In genomic region chr6:72379377-72380130, GRCm38 (mm10) we compare ENCODE assay signal across 8 mouse cellular contexts. TPM values are rescaled to one million over a fixed set of nuclear protein-coding genes. Genes with fewer than 3 reads are reported as not detected.
DNase-seq lines count a peak whose midpoint lies in the region; ATAC-seq and TF ChIP-seq lines count a peak whose summit lies in the region.

No protein-coding gene starts in this region.

- H3K9ac ChIP-seq in lung, embryonic 14.5 days: peak overlapping the region; percentile 67
- H3K9ac ChIP-seq in embryonic facial prominence, embryonic 15.5 days: 0 out of 2 replicates have a peak overlapping the region, but pooled peaks have one; percentile 50
- no peak overlapping the region for H3K9ac ChIP-seq in hindbrain, embryonic 15.5 days

- H3K36me3 ChIP-seq in lung, embryonic 14.5 days (ENCODE audit: insufficient read depth): no peaks in the 10 kb centered on the region
- 0 out of 2 replicates have a peak, but pooled peaks cover 2% of the 10 kb centered on the region for H3K36me3 ChIP-seq in embryonic facial prominence, embryonic 15.5 days
- H3K36me3 ChIP-seq in hindbrain, embryonic 15.5 days: no peaks in the 10 kb centered on the region

- no peaks in the 10 kb centered on the region for H3K27me3 ChIP-seq in lung, embryonic 14.5 days (ENCODE audit: insufficient read depth, low read length)
- no peaks in the 10 kb centered on the region for H3K27me3 ChIP-seq in embryonic facial prominence, embryonic 15.5 days
- H3K27me3 ChIP-seq in hindbrain, embryonic 15.5 days: peaks cover 24% of the 10 kb centered on the region

- H3K4me1 ChIP-seq in lung, embryonic 14.5 days (ENCODE audit: insufficient read depth): no peaks in the 10 kb centered on the region
- peaks cover 17% of the 10 kb centered on the region; the same call in 1 of the 2 replicates for H3K4me1 ChIP-seq in embryonic facial prominence, embryonic 15.5 days
- H3K4me1 ChIP-seq in hindbrain, embryonic 15.5 days (replicated peaks): peaks cover 6% of the 10 kb centered on the region; the same call in 1 of the 2 replicates

- H3K4me2 ChIP-seq in lung, embryonic 14.5 days: peak overlapping the region; percentile 73
- H3K4me2 ChIP-seq in embryonic facial prominence, embryonic 15.5 days (replicated peaks): peak overlapping the region; percentile 71
- H3K4me2 ChIP-seq in hindbrain, embryonic 15.5 days: peak overlapping the region; percentile 57

- ATAC-seq in lung, embryonic 14.5 days (ENCODE audit: insufficient read depth): peak; percentile 6; the same call in 1 of the 2 replicates
- no peak for ATAC-seq in embryonic facial prominence, embryonic 15.5 days (ENCODE audit: insufficient number of reproducible peaks, low FRiP score, low TSS enrichment, low read depth)
- ATAC-seq in hindbrain, embryonic 15.5 days (ENCODE audit: low FRiP score, low read depth): no peak
- peak; percentile 18; the same call in 1 of the 2 replicates for ATAC-seq in megakaryocyte progenitor cell, adult 5-6 weeks (replicated peaks; ENCODE audit: poor library complexity)
- ATAC-seq in CD4-positive, CD25-positive, alpha-beta regulatory T cell, adult 4 months: no peak

- peak overlapping the region; percentile 55 for H3K4me3 ChIP-seq in lung, embryonic 14.5 days (ENCODE audit: low read depth, low read length)
- H3K4me3 ChIP-seq in embryonic facial prominence, embryonic 15.5 days (replicated peaks): peak overlapping the region; percentile 58
- peak overlapping the region; percentile 36 for H3K4me3 ChIP-seq in hindbrain, embryonic 15.5 days

- no peaks in the 10 kb centered on the region for H3K9me3 ChIP-seq in lung, embryonic 14.5 days (ENCODE audit: low read depth, low read length)
- no peaks in the 10 kb centered on the region for H3K9me3 ChIP-seq in embryonic facial prominence, embryonic 15.5 days (replicated peaks)
- H3K9me3 ChIP-seq in hindbrain, embryonic 15.5 days: no peaks in the 10 kb centered on the region

- 41% methylated on average over 7 of the region's 7 CpGs for WGBS in lung, embryonic 14.5 days
- WGBS in embryonic facial prominence, embryonic 15.5 days: 42% methylated on average over 7 of the region's 7 CpGs
- WGBS in hindbrain, embryonic 15.5 days: 47% methylated on average over 7 of the region's 7 CpGs

- DNase-seq in lung, embryonic 14.5 days: peak; percentile 15
- no peak for DNase-seq in lung, postnatal 36 days
- no peak for DNase-seq in adrenal gland, postnatal 10 days
- DNase-seq in thymus, postnatal 36 days: no peak

- no peak for TF ChIP-seq CTCF in lung, embryonic 14.5 days (IDR thresholded peaks at IDR 0.05; ENCODE audit: low read depth)

- H3K27ac ChIP-seq in lung, embryonic 14.5 days (ENCODE audit: low read depth): peak overlapping the region; percentile 44; the same call in 1 of the 2 replicates
- peak overlapping the region; percentile 61; the same call in 1 of the 2 replicates for H3K27ac ChIP-seq in embryonic facial prominence, embryonic 15.5 days (replicated peaks)
- H3K27ac ChIP-seq in hindbrain, embryonic 15.5 days (replicated peaks): no peak overlapping the region

RNA-seq across cellular contexts. Expression of gene Vamp5, which starts 0.7 kb away (rescaled TPM):
- 31.0 and 31.2 TPM in 2 replicates for polyA plus RNA-seq in lung, embryonic 14.5 days (2014; fragmentation: Nextera tagmentation; extraction: Ambion mirVana)
- 27.9 and 29.0 TPM in 2 replicates for polyA plus RNA-seq in embryonic facial prominence, embryonic 15.5 days (2015; fragmentation: Nextera tagmentation; extraction: Ambion mirVana)
- 16.2 and 17.8 TPM in 2 replicates for polyA plus RNA-seq in hindbrain, embryonic 15.5 days (2015; fragmentation: Nextera tagmentation; extraction: Ambion mirVana)
- total RNA-seq in megakaryocyte progenitor cell, adult 5-6 weeks (2015): 39.1 and 70.3 TPM in 2 replicates
- total RNA-seq in megakaryocyte progenitor cell, adult 5-6 weeks (2017): 13.0 and 34.9 TPM in 2 replicates
- total RNA-seq in adrenal gland, postnatal 10 days (2021): 10 to 100 TPM; 25.2 to 46.6 TPM
- polyA plus RNA-seq in CD4-positive, CD25-positive, alpha-beta regulatory T cell, adult 4 months (2017; shearing (Covaris generic)): 10 to 100 TPM; 66.7 to 70.3 TPM

RNA-seq across cellular contexts. Expression of gene Vamp8, which starts 10.9 kb away (rescaled TPM):
- 132 and 137 TPM in 2 replicates for polyA plus RNA-seq in lung, embryonic 14.5 days (2014; fragmentation: Nextera tagmentation; extraction: Ambion mirVana)
- 177 and 183 TPM in 2 replicates for polyA plus RNA-seq in embryonic facial prominence, embryonic 15.5 days (2015; fragmentation: Nextera tagmentation; extraction: Ambion mirVana)
- 24.4 and 29.4 TPM in 2 replicates for polyA plus RNA-seq in hindbrain, embryonic 15.5 days (2015; fragmentation: Nextera tagmentation; extraction: Ambion mirVana)
- total RNA-seq in megakaryocyte progenitor cell, adult 5-6 weeks (2015): 240 and 247 TPM in 2 replicates
- 267 and 283 TPM in 2 replicates for total RNA-seq in megakaryocyte progenitor cell, adult 5-6 weeks (2017)
- total RNA-seq in adrenal gland, postnatal 10 days (2021): 100 to 1,000 TPM; 109 to 123 TPM
- 100 to 1,000 TPM; 326 to 346 TPM for polyA plus RNA-seq in CD4-positive, CD25-positive, alpha-beta regulatory T cell, adult 4 months (2017; shearing (Covaris generic))

RNA-seq across cellular contexts. Expression of gene Rnf181, which starts 12.8 kb away (rescaled TPM):
- polyA plus RNA-seq in lung, embryonic 14.5 days (2014; fragmentation: Nextera tagmentation; extraction: Ambion mirVana): 105 and 116 TPM in 2 replicates
- 106 and 120 TPM in 2 replicates for polyA plus RNA-seq in embryonic facial prominence, embryonic 15.5 days (2015; fragmentation: Nextera tagmentation; extraction: Ambion mirVana)
- polyA plus RNA-seq in hindbrain, embryonic 15.5 days (2015; fragmentation: Nextera tagmentation; extraction: Ambion mirVana): 128 and 135 TPM in 2 replicates
- total RNA-seq in megakaryocyte progenitor cell, adult 5-6 weeks (2015): 65.5 and 87.8 TPM in 2 replicates
- 51.4 and 53.7 TPM in 2 replicates for total RNA-seq in megakaryocyte progenitor cell, adult 5-6 weeks (2017)
- 100 to 1,000 TPM; 176 to 188 TPM for total RNA-seq in adrenal gland, postnatal 10 days (2021)
- polyA plus RNA-seq in CD4-positive, CD25-positive, alpha-beta regulatory T cell, adult 4 months (2017; shearing (Covaris generic)): 100 to 1,000 TPM; 141 to 148 TPM

RNA-seq across cellular contexts. Expression of gene Tmem150a, which starts 24.3 kb away (rescaled TPM):
- 10.3 and 10.4 TPM in 2 replicates for polyA plus RNA-seq in lung, embryonic 14.5 days (2014; fragmentation: Nextera tagmentation; extraction: Ambion mirVana)
- polyA plus RNA-seq in embryonic facial prominence, embryonic 15.5 days (2015; fragmentation: Nextera tagmentation; extraction: Ambion mirVana): 14.7 and 15.2 TPM in 2 replicates
- polyA plus RNA-seq in hindbrain, embryonic 15.5 days (2015; fragmentation: Nextera tagmentation; extraction: Ambion mirVana): 20.9 and 21.2 TPM in 2 replicates
- 1.1 and 1.2 TPM in 2 replicates for total RNA-seq in megakaryocyte progenitor cell, adult 5-6 weeks (2015)
- total RNA-seq in megakaryocyte progenitor cell, adult 5-6 weeks (2017): 0.33 TPM in 1 of 2 replicates, not detected in the other
- total RNA-seq in adrenal gland, postnatal 10 days (2021): 10 to 100 TPM; 27.8 to 27.9 TPM
- polyA plus RNA-seq in CD4-positive, CD25-positive, alpha-beta regulatory T cell, adult 4 months (2017; shearing (Covaris generic)): 1 to 10 TPM in 1 of 2 experiments, under 1 TPM in 1; 0.57 to 1.6 TPM

RNA-seq across cellular contexts. Expression of gene 0610030E20Rik, which starts 32.4 kb away (rescaled TPM):
- 25.5 and 29.7 TPM in 2 replicates for polyA plus RNA-seq in lung, embryonic 14.5 days (2014; fragmentation: Nextera tagmentation; extraction: Ambion mirVana)
- polyA plus RNA-seq in embryonic facial prominence, embryonic 15.5 days (2015; fragmentation: Nextera tagmentation; extraction: Ambion mirVana): 33.0 and 36.0 TPM in 2 replicates
- 18.3 and 18.8 TPM in 2 replicates for polyA plus RNA-seq in hindbrain, embryonic 15.5 days (2015; fragmentation: Nextera tagmentation; extraction: Ambion mirVana)
- 30.3 and 31.9 TPM in 2 replicates for total RNA-seq in megakaryocyte progenitor cell, adult 5-6 weeks (2015)
- total RNA-seq in megakaryocyte progenitor cell, adult 5-6 weeks (2017): 23.0 and 24.7 TPM in 2 replicates
- 10 to 100 TPM; 26.6 to 29.5 TPM for total RNA-seq in adrenal gland, postnatal 10 days (2021)
- polyA plus RNA-seq in CD4-positive, CD25-positive, alpha-beta regulatory T cell, adult 4 months (2017; shearing (Covaris generic)): 10 to 100 TPM; 17.7 to 18.4 TPM

Comparison
In these comparisons a context has a peak if more than half of its experiments do, and no peak if none do; other contexts are left out.
1. ATAC-seq: peak in lung, embryonic 14.5 days (single experiment) and megakaryocyte progenitor cell, adult 5-6 weeks (single experiment); none in embryonic facial prominence, embryonic 15.5 days (single experiment), hindbrain, embryonic 15.5 days (single experiment) and CD4-positive, CD25-positive, alpha-beta regulatory T cell, adult 4 months (single experiment).
2. Peak in every context shown above with its lines, with median percentiles within 50 percentile points of each other: H3K4me2 ChIP-seq and H3K4me3 ChIP-seq.